Mouse (Mus musculus) adrenal gland, postnatal 10 days (tissue): ENCODE measurements around the gene Arhgap21. TPM values are rescaled to one million over a fixed set of nuclear protein-coding genes. Genes with fewer than 3 reads are reported as not detected.

Experiments
- DNase-seq: peaks from one replicate; pipeline ENCODE4 v3.0.0; 2021; ENCODE audit warnings: mixed read lengths
- total RNA-seq, 2 experiments: library from RNA; stranded (reverse); gene quantifications; 2 replicates each; pipeline ENCODE4 v1.2.3; 2021

Arhgap21 gene
- total RNA-seq, 2 experiments from 2014 or later: 57.5 to 78.3 TPM

- DNase-seq: peak; percentile 27
Observed at GRCm38 (mm10) chr2:20966176-20967100, 2.2 kb downstream of the Arhgap21 start.

GRCm38 (mm10) chr2:20965361-20965760 is 3.3 kb downstream of the Arhgap21 start:
- DNase-seq: no peak

- DNase-seq: no peak
Observed at GRCm38 (mm10) chr2:20964461-20964860, 4.2 kb downstream of the Arhgap21 start.

- no peak for DNase-seq
Observed at GRCm38 (mm10) chr2:20963226-20963805, 5.4 kb downstream of the Arhgap21 start.

GRCm38 (mm10) chr2:20962284-20962683 is 6.4 kb downstream of the Arhgap21 start:
- no peak for DNase-seq

GRCm38 (mm10) chr2:20961825-20962224 is 6.9 kb downstream of the Arhgap21 start:
- DNase-seq: no peak

GRCm38 (mm10) chr2:20961295-20961694 is 7.4 kb downstream of the Arhgap21 start:
- no peak for DNase-seq

- DNase-seq: no peak
Observed at GRCm38 (mm10) chr2:20960668-20961035, 8.0 kb downstream of the Arhgap21 start.

- DNase-seq: no peak
Observed at GRCm38 (mm10) chr2:20959906-20960667, 8.6 kb downstream of the Arhgap21 start.

GRCm38 (mm10) chr2:20959045-20959444 is 9.6 kb downstream of the Arhgap21 start:
- DNase-seq: no peak

GRCm38 (mm10) chr2:20957995-20958394 is 10.7 kb downstream of the Arhgap21 start:
- no peak for DNase-seq

GRCm38 (mm10) chr2:20956716-20957115 is 12.0 kb downstream of the Arhgap21 start:
- no peak for DNase-seq

GRCm38 (mm10) chr2:20955996-20956395 is 12.7 kb downstream of the Arhgap21 start:
- DNase-seq: no peak

- no peak for DNase-seq
Observed at GRCm38 (mm10) chr2:20955376-20955775, 13.3 kb downstream of the Arhgap21 start.

GRCm38 (mm10) chr2:20952716-20953115 is 16.0 kb downstream of the Arhgap21 start:
- no peak for DNase-seq

GRCm38 (mm10) chr2:20949168-20949567 is 19.5 kb downstream of the Arhgap21 start:
- DNase-seq: no peak

- no peak for DNase-seq
Observed at GRCm38 (mm10) chr2:20947036-20947435, 21.6 kb downstream of the Arhgap21 start.

GRCm38 (mm10) chr2:20945596-20945995 is 23.1 kb downstream of the Arhgap21 start:
- no peak for DNase-seq

GRCm38 (mm10) chr2:20943730-20944454 is 24.8 kb downstream of the Arhgap21 start:
- DNase-seq: no peak

- peak; percentile 43 for DNase-seq
Observed at GRCm38 (mm10) chr2:20943222-20943621, 25.5 kb downstream of the Arhgap21 start.

GRCm38 (mm10) chr2:20942434-20943198 is 26.1 kb downstream of the Arhgap21 start:
- DNase-seq: no peak
